Mouse (Mus musculus): ENCODE measurements around the gene Sp4. TPM values are rescaled to one million over a fixed set of nuclear protein-coding genes. Genes with fewer than 3 reads are reported as not detected.

The Sp4 gene
- total RNA-seq, 2 experiments from 2014 or later, result 6.1 to 8.6 TPM

DNA sequence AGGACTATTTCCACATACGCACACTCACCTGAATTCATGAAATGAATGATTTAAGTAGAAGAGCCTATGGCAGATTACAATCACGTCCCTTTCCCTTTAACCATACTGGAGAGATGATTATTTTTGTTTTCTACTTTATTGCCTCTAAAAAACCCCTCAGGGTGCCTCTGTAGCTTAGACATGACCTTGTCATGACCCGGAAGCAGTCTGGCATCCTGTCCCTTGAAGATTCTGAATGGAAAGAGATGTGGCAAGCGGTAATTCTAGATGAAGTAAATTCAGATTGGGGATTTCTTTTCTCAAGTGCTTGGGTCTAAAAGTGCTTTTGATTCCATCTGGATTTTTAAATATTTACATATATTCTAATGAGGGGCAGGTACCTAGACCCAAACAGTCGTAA is 24.9 kb downstream of the Sp4 start:
- no peak for DNase-seq

DNA sequence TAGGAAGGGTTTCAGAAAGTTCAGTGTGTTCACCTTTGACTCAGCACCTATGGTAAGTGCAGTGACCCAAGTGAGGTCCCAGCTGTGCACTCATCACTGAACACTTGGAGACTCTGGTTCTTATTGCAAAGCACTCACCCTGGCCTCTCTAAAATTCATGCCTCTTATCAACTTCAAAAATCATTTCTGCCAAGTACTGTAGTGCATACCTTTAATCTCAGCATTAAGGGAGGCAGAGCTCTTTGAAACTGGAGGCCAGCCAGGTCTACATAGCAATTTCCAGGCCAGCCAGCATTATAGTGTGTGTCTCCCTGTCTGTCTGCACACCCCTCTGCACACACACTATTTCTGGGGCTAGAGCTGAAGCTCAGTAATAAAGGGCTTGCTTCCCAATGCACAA is 36.3 kb downstream of the Sp4 start:
- no peak for DNase-seq

DNA sequence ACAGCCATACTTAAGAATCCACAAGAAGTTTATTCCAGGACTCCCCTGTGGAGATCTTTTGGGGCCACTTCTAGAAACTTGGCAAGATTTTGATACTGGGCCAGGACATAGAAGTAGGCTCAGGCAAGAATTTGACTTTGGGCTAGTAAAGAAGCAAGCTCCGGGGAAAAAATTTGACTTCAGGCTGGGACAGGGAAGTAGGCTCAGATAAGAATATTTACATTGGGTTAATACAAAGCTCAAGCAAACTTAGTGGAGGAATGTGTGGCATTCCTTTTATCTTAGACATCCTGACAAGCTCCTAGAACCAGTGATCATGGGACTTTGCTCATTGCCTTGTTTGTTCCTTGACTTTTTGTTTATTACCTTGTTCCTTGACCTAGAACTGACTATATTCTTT is 37.4 kb downstream of the Sp4 start:
- DNase-seq, result no peak

DNA sequence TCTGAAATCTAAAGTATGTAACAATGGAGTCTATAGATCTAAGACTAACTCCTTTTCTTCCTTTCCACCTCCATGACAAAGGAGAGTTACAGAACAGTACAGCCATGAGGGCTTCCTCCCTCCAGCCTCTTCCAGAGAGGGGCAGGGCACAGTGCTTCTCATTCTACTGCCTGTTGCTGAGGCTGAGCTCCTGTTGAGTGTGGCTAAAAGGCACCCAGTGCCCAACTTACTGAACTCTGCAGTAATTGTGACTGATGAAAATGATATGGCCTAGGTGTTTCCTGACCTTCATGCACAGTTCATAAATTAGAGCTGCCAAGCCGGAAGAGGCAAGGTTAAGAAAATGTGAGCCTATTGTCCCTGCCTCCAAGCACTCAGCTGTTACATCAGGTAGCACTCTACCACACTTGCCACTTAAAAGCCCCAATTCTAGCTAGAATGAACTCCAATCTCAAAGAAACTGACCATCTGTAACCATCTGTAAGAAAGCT is 45.9 kb downstream of the Sp4 start:
- no peak for DNase-seq

DNA sequence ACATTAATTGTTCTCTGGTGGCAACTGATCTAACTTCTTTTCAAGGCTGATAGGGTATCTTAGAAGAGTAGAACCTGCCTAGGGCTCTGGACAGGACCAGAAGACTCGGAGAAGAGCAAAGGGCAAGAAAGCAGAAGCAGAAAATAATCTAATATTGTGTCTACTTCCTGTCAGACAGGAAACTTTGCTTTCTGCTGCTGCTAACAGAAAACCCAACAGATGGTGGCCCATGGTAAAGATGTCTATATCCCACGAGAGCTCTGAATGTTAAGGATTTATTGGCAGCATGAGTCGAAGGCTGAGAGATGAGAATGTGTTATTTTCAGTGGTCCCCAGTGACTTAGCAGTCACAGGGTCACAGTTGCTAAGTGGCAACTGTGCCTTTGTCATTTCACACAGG is 80.1 kb downstream of the Sp4 start:
- no peak for DNase-seq

DNA sequence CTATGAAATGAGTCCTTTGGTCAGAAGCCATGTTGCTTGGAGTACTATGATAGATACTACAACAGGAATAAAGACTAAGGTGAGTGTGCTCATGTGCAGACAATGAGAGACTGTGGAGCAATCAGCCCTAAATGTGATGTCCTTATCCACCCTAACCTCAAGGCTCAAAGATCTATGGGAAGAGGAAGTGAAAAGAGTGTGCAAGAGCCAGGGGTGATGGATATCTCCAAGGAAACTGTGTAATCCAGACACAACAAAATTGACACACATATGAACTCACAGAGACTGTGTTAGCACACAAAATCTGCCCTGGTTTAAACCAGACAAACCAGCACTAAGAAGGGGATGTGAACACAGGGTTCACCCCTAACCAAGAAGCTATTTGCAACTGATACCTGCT is 81.2 kb downstream of the Sp4 start:
- DNase-seq, result no peak

DNA sequence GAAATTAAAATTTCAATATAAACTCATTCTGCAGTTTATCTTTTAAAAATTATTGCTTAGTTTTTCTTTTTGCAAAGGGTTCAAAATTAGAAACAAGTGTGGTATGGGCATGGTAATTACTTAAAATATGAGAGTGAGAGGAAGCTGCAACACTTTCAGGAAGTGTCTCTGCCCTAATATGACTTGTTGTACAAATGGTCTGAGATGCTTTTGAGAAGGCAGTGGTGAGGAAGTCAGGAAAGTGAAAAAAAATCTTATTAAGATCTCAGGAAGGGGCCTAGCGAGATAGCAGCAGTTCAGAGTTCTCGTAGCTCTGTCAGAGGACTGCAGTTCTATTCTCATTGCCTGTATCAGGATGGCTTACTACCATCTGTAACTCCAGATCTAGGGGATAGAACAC is 89.1 kb downstream of the Sp4 start:
- no peak for DNase-seq

DNA sequence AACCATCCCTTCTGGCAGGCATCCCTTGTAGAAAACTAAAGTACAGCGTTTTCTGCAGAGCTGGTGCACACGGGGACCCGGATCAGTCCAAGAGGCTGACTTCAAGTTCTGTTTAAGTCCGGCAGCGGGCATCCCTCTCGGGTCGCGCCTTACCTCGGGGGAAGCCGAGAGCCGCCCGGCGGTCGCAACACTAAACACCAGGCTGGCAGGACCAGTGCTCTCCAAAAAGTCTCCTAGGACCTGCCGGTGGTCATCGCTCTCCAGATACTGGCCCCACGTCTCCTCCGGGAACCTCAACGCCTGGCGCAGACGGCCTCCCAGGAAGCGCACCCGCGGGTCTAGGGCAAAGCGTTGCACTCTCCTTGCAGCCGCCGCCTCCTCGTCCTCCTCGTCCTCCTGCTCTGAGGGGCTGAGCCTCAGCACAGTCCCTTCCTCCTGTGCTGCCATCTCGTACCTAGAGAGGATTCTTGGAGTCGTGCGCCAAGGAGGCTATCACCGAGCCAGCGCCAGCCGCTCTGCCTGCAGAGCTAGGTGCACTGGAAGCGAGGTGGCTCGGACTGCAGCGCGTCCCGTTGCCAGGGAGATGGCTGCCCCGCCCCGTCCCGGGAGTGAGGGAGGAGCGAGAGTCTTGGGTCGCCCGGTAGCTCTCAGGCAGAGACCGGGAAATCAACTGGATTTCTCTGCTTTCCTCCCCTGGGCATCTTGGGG is 102.7 kb downstream of the Sp4 start, which contains the start of gene Dnah11:
TSS of gene Dnah11 (minus strand) at position 658 of the 708 bp plus-strand sequence.
- peak; percentile 87 to 90 for DNase-seq

DNA sequence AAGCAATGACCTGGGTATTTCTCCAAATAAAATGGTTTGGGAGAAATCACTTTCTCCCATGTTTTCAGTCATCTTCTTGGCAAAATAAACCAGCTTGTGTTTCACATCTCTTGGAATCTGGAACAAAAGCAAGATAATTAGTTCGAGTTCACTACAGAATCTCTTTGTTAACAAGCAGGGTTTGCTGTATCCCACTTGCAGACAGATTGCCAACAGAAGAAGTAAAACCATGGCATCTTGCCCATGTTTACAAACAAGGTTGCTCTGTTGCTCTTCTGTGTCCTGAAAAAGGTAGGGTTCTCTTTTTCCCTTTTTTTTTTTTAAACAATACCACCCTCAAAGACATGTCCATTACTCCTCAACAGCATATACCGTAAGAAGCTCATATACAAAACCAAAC is 104.7 kb downstream of the Sp4 start:
- DNase-seq, result no peak

DNA sequence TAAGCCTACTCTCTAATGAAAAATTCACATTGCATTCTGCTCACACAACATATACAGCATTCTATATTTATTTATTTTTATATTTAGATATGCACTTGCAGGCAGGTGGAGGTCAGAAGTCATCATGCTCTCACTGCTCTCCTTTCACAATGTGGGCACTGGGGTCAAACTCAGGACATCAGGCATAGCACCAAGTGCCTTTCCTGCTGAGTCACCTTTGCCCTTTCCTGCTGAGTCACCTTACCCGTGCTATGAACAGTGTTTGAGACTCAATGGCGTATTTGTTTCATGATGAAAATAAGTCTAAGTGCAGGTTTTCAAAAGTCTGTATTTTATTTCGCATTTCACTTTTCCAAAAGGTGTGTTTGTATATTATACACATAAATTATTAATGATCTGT is 111.7 kb downstream of the Sp4 start:
- no peak for DNase-seq

DNA sequence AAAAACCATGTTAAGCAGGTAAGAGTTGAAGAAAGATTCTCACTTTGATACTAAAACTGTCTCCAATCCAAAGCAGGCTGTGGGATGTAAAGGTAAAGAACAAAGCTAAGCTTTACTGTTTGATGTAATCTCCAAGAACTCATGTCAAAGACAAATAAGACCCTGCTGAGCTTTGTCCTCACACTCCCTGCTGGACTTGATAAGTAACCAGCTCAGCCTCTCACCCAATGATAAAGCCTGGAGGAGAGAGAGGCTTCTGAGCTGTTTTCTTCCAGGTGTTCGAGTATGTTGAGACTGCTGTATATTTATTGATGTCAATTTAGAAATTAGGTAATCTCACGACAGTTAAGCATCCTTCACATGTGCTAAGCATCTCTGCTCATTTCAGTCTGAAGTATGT is 113.6 kb downstream of the Sp4 start:
- DNase-seq, result no peak

DNA sequence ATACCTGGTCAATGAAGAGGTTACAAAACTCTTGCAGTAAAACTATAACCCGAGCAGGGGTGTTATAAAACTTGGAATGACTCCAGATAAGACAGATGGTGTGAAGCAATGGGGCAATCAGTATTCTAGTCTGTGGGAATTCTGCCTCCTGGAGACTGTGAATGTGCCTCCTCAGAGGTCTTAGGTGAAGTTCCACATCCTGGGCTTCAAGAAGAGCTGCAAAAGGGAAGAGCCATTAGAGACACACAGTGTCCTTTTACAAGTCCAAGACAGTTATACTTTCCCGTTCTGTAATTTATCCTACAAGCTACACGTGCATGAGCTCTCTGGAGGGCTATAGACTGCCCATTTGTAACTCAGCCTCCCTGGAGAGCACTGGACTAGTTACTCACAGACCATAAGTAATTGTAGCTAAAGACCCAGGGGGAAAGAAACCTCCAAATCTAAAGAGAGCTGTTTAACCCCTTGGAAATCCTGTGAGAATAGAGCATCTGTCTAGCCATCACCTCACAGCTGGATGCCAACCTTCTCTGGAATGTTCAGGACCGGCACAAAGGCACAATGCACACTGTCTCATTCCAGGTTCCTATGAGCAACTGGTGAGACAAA is 114.3 kb downstream of the Sp4 start:
- DNase-seq, result no peak

DNA sequence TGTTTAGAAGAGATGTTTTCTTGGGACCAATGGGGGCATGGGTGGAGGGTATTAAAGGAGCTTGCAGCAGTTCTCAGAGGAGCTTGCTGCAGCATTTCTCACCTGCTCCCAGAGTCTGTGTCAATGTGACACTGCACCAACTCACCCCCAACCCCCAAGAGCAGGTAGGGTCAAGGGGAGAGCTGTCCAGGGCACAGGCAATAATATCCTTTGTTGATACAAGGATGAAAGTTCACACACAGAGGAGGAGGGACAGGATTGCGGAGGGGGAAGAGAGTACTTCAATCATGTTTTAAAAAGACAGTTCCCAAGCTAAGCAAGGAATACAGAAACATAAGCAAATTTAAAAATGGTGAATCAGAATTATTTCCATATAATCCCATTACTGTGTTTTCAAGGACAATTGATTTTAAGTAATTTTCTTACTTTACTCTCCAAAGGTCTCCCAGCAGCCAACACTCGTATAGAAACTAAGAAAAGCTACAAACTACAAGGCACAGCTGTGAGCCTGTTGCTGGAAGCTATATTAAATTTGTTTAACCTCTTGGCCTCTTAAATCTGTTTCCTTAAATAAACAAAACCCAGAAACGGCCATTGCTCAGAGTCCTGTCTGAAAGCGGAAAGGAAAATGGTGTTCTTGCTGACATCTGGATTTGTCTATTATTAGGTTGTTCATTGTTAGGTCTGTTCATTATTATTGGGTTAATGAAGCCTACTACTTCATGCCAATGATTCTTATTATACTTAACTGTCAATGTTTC is 114.9 kb downstream of the Sp4 start:
- no peak for DNase-seq

Other genes starting within 250 kb of the Sp4 start
- gene Dnah11, start 102.4 kb downstream of the Sp4 start, total RNA-seq (2021), result under 1 TPM; 0.03 to 0.07 TPM